Mouse (Mus musculus) brain, adult 10 weeks (tissue): Measurements from ENCODE around the gene Kcnip1. TPM values are rescaled to one million over a fixed set of nuclear protein-coding genes. Genes with fewer than 3 reads are reported as not detected.

Source experiments
- polyA plus RNA-seq: library from polyadenylated mRNA; stranded (reverse); fragments of 350-450 nt; fragmentation: Illumina TruSeq; extraction: RNeasy Lipid Tissue Mini Kit (QIAGEN cat#74804); gene quantifications from one replicate; pipeline ENCODE4 v1.2.3, GENCODE M21; 2015; ENCODE audit warnings: low read depth, low replicate concordance

Kcnip1 gene
- polyA plus RNA-seq, result 39.7 TPM

GRCm38 (mm10) chr11:33992938-33993337, at the start of gene Kcnip1:
Kcnip1 (minus strand) TSS chr11:33993152.

GRCm38 (mm10) chr11:33962688-33963407, 30.1 kb downstream of the Kcnip1 start, which contains the start of gene Kcnmb1:
Kcnmb1 (plus strand) TSS chr11:33963013.

GRCm38 (mm10) chr11:33598986-33599385, 394.0 kb downstream of the Kcnip1 start, which contains the start of gene D130052B06Rik:
D130052B06Rik (plus strand) TSS chr11:33599302.

Other genes starting within 250 kb of the Kcnip1 start
- 1.0 TPM for gene Kcnmb1, start 30.1 kb downstream of the Kcnip1 start, polyA plus RNA-seq
- gene Lcp2, start 53.8 kb upstream of the Kcnip1 start, polyA plus RNA-seq, result 1.9 TPM
- gene 4930469K13Rik, start 105.4 kb upstream of the Kcnip1 start, polyA plus RNA-seq, result not detected
- not detected for gene Foxi1, start 214.9 kb upstream of the Kcnip1 start, polyA plus RNA-seq